Mouse (Mus musculus): ENCODE data around the gene Mfsd12. TPM values are rescaled to one million over a fixed set of nuclear protein-coding genes. Genes with fewer than 3 reads are reported as not detected.

The Mfsd12 gene
- total RNA-seq, 2 experiments from 2014 or later = 40.8 to 45.8 TPM

GRCm38 (mm10) chr10:81413310-81414261 is 56.3 kb downstream of the Mfsd12 start:
- DNase-seq (ENCODE audit: low spot score in 2 of 2) = peak; percentile 75 to 79

- DNase-seq (ENCODE audit: low spot score in 2 of 2) = no peak
Measured at GRCm38 (mm10) chr10:81414682-81415081, 57.4 kb downstream of the Mfsd12 start.

GRCm38 (mm10) chr10:81415146-81415545 is 57.9 kb downstream of the Mfsd12 start:
- no peak for DNase-seq (ENCODE audit: low spot score in 2 of 2)

Small RNA genes lying within 50 kb of the gene (microRNA-seq; reads per million reads assigned to microRNA genes)
- gene Mir6913 = 0 to 1.7 reads per million in 2 experiments

Other genes starting within 250 kb of the Mfsd12 start
- 10 to 100 TPM; 61.6 to 63.6 TPM for gene Zbtb7a, start 222.3 kb upstream of the Mfsd12 start, total RNA-seq (2021)
- 10 to 100 TPM; 25.9 to 28.1 TPM for gene Pias4, start 189.6 kb upstream of the Mfsd12 start, total RNA-seq (2021)
- gene Eef2, start 180.9 kb upstream of the Mfsd12 start, total RNA-seq (2021) = 1,000 to 10,000 TPM; 1,016 to 1,032 TPM
- gene Dapk3, start 174.5 kb upstream of the Mfsd12 start, total RNA-seq (2021) = 10 to 100 TPM; 59.7 to 60.4 TPM
- not detected for gene 4930442H23Rik, start 173.6 kb upstream of the Mfsd12 start, total RNA-seq (2021)
- under 1 TPM in 1 of 2 experiments, not detected in 1; 0.26 TPM for gene Nmrk2, start 155.4 kb upstream of the Mfsd12 start, total RNA-seq (2021)
- 100 to 1,000 TPM; 149 to 157 TPM for gene Atcay, start 126.7 kb upstream of the Mfsd12 start, total RNA-seq (2021)
- 10 to 100 TPM; 58.8 to 63.0 TPM for gene Zfr2, start 124.3 kb upstream of the Mfsd12 start, total RNA-seq (2021)
- 100 to 1,000 TPM; 246 to 268 TPM for gene Matk, start 104.6 kb upstream of the Mfsd12 start, total RNA-seq (2021)
- 10 to 100 TPM; 36.5 to 50.4 TPM for gene Mrpl54, start 90.6 kb upstream of the Mfsd12 start, total RNA-seq (2021)
- 10 to 100 TPM; 39.9 to 41.8 TPM for gene Apba3, start 90.5 kb upstream of the Mfsd12 start, total RNA-seq (2021)
- 1 to 10 TPM; 1.6 to 2.5 TPM for gene Tjp3, start 65.9 kb upstream of the Mfsd12 start, total RNA-seq (2021)
- 100 to 1,000 TPM; 330 to 352 TPM for gene Pip5k1c, start 64.5 kb upstream of the Mfsd12 start, total RNA-seq (2021)
- gene Cactin, start 36.4 kb upstream of the Mfsd12 start, total RNA-seq (2021) = 10 to 100 TPM; 22.4 to 25.8 TPM
- 1 to 10 TPM; 1.8 to 2.2 TPM for gene Tbxa2r, start 28.8 kb upstream of the Mfsd12 start, total RNA-seq (2021)
- 1 to 10 TPM; 1.4 to 1.5 TPM for gene Gipc3, start 14.2 kb upstream of the Mfsd12 start, total RNA-seq (2021)
- gene Hmg20b, start 7.0 kb upstream of the Mfsd12 start, total RNA-seq (2021) = 10 to 100 TPM; 24.0 to 40.0 TPM
- gene 4930404N11Rik, start 8.3 kb downstream of the Mfsd12 start, total RNA-seq (2021) = 1 to 10 TPM in 1 of 2 experiments, under 1 TPM in 1; 0.92 to 1.0 TPM
- gene Fzr1, start 21.0 kb downstream of the Mfsd12 start, total RNA-seq (2021) = 10 to 100 TPM; 68.6 to 73.2 TPM
- gene Dohh, start 26.9 kb downstream of the Mfsd12 start, total RNA-seq (2021) = 10 to 100 TPM; 73.7 to 74.3 TPM
- gene Gm48551, start 27.0 kb downstream of the Mfsd12 start, total RNA-seq (2021) = 1 to 10 TPM; 3.1 to 4.5 TPM
- 1 to 10 TPM; 2.8 to 5.4 TPM for gene Gm48552, start 31.5 kb downstream of the Mfsd12 start, total RNA-seq (2021)
- gene Smim24, start 35.6 kb downstream of the Mfsd12 start, total RNA-seq (2021) = 1 to 10 TPM; 1.1 to 1.5 TPM
- 10 to 100 TPM; 66.7 to 70.9 TPM for gene Nfic, start 98.1 kb downstream of the Mfsd12 start, total RNA-seq (2021)
- gene Celf5, start 125.2 kb downstream of the Mfsd12 start, total RNA-seq (2021) = 100 to 1,000 TPM; 266 to 272 TPM
- 10 to 100 TPM; 79.7 to 95.2 TPM for gene Ncln, start 138.9 kb downstream of the Mfsd12 start, total RNA-seq (2021)
- under 1 TPM; 0.39 to 0.57 TPM for gene S1pr4, start 142.6 kb downstream of the Mfsd12 start, total RNA-seq (2021)
- gene Gna15, start 166.7 kb downstream of the Mfsd12 start, total RNA-seq (2021) = 1 to 10 TPM; 2.4 to 4.2 TPM
- 100 to 1,000 TPM; 120 to 121 TPM for gene Gna11, start 187.7 kb downstream of the Mfsd12 start, total RNA-seq (2021)
- gene Aes, start 202.0 kb downstream of the Mfsd12 start, total RNA-seq (2021) = 100 to 1,000 TPM; 639 to 673 TPM
- 10 to 100 TPM; 23.3 to 25.9 TPM for gene Tle2, start 217.1 kb downstream of the Mfsd12 start, total RNA-seq (2021)
- gene Tle6, start 243.6 kb downstream of the Mfsd12 start, total RNA-seq (2021) = 1 to 10 TPM; 2.0 to 3.5 TPM
- 1 to 10 TPM; 2.6 to 2.8 TPM for gene BC025920, start 248.8 kb downstream of the Mfsd12 start, total RNA-seq (2021)